Mouse (Mus musculus) kidney, postnatal 14 days (tissue): ENCODE results near the gene Ppp1r14d.

Source experiments
- DNase-seq: peaks from one replicate; pipeline ENCODE4 v3.0.0; 2022; ENCODE audit warnings: mixed read lengths

Ppp1r14d gene

DNA sequence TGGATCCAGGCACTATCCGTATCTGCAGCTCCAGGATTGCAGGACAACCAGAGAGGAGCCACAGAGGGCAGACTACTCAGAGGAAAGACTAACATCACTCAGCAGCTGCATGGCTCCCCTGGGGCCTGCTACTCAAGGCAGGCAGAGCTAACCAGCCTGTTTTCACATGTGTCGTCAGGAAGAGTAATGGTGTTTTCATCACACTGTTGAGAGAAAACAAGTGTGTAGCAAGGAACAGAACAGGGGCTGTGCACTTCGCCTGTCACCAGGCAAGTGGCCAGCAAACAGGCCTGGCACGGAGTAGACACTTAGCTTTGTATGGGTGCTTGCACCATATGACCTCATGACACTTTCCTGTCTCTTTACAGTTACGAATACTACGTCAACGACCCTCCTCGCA lies 58.1 kb downstream of the Ppp1r14d start:
- peak; percentile 34 for DNase-seq

DNA sequence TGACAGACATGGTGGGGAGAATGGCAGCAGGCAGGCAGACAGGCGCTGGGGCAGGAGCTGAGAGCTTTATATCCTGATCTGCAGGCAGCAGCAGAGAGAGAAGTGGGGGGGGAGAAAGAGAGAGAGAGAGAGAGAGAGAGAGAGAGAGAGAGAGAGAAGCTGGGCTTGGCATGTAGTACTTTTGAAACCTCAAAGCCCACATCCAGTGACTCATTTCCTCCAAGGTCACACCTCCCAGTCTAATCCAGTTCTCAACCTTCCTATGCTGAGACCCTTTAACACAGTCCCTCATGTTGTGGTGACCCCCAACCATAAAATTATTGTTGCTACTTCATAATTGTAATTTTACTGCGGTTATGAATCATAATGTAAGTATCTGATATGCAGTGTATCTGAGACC lies 59.4 kb downstream of the Ppp1r14d start:
- DNase-seq = no peak
